Mouse (Mus musculus): ENCODE measurements around the gene Ptprj.

DNA sequence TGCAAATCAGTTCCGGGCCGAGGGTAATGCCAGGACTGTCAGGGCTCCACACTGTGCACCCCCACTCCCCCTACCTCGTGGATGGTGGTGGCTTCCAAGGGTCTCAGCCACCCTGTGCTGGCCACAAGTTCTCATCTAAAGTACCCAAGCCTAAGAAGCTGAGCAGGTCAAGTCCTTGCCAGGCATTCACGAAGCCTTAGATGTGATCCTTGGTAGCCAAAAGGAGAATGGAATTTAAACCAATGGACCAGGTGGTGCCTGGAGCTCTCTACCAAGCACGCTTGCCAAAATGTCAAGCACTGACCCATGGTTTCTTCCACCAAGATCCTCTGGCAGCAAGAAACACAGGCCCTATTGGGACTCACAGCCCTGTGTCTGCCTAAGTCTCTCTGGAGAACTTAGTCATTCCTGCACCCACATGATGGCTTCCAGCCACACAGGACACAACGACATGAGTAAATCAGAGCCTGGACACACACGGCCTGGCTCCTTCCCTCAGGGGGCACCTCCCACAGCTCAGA is 11.4 kb downstream of the Ptprj start:
- TF ChIP-seq CTCF (IDR thresholded peaks at IDR 0.05; ENCODE audit: low read depth) (no peak), EP300 (optimal IDR thresholded peaks at IDR 0.05) (no peak)

Measured in stomach, postnatal 0 days (tissue).